ENCODE assay signal across 8 mouse cellular contexts in the genomic region with DNA sequence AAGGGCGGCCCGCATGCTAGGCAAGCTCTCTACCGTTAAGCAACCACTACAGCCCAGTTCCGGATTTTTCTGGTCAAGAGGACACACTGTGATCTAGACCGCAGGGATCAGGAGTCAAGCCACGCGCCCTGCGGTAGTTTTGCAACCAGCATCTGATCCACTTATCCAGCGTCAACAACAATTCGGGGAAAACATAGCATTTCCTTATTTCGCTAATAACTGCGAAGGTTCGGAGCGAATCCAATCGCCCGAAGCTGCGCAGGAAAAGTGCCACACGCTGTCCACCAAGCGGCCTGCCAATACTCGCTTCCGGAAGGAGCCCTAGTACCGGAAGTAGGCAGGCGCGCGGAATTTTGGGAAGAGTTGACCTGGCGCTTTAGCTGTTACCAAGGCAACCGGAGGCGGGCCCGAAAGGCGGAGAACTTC. TPM values are rescaled to one million over a fixed set of nuclear protein-coding genes. Genes with fewer than 3 reads are reported as not detected.
DNase-seq lines count a peak whose midpoint lies in the region; ATAC-seq and TF ChIP-seq lines count a peak whose summit lies in the region.

No protein-coding gene starts in this region.

- peak overlapping the region; percentile 55 for H3K4me3 ChIP-seq in hindbrain, embryonic 10.5 days
- peak overlapping the region; percentile 22 for H3K4me3 ChIP-seq in lung, postnatal 0 days (ENCODE audit: low read depth, low read length)

- H3K36me3 ChIP-seq in hindbrain, embryonic 10.5 days = no peaks in the 10 kb centered on the region
- no peaks in the 10 kb centered on the region for H3K36me3 ChIP-seq in lung, postnatal 0 days (ENCODE audit: insufficient read depth, low read length)

- no peaks in the 10 kb centered on the region for H3K9me3 ChIP-seq in hindbrain, embryonic 10.5 days
- H3K9me3 ChIP-seq in lung, postnatal 0 days (ENCODE audit: low read length) = no peaks in the 10 kb centered on the region

- 2% methylated on average over 30 of the region's 30 CpGs for WGBS in hindbrain, embryonic 10.5 days
- under 1% methylated on average over 30 of the region's 30 CpGs for WGBS in lung, postnatal 0 days

- 0 out of 2 replicates have a peak, but pooled peaks cover 5% of the 10 kb centered on the region for H3K27me3 ChIP-seq in hindbrain, embryonic 10.5 days (ENCODE audit: insufficient read depth, poor library complexity, severe bottlenecking)
- H3K27me3 ChIP-seq in lung, postnatal 0 days (replicated peaks; ENCODE audit: insufficient read depth, low read length) = no peaks in the 10 kb centered on the region

- H3K27ac ChIP-seq in hindbrain, embryonic 10.5 days = peak overlapping the region; percentile 88
- H3K27ac ChIP-seq in lung, postnatal 0 days (ENCODE audit: low read length) = peak overlapping the region; percentile 75

- peaks cover 7% of the 10 kb centered on the region for H3K4me1 ChIP-seq in hindbrain, embryonic 10.5 days (replicated peaks)
- peaks cover 4% of the 10 kb centered on the region; the same call in 1 of the 2 replicates for H3K4me1 ChIP-seq in lung, postnatal 0 days (ENCODE audit: insufficient read depth, low read depth, low read length)

- peak overlapping the region; percentile 45 for H3K4me2 ChIP-seq in lung, postnatal 0 days (replicated peaks; ENCODE audit: low read depth, low read length)

- peak; percentile 36; the same call in 1 of the 2 replicates for TF ChIP-seq CTCF in lung, postnatal 0 days (IDR thresholded peaks at IDR 0.05)

- peak; percentile 91 for ATAC-seq in frontal cortex, adult (ENCODE audit: low TSS enrichment)
- ATAC-seq in lung, postnatal 0 days = peak; percentile 91

- H3K9ac ChIP-seq in lung, postnatal 0 days (replicated peaks; ENCODE audit: low read depth) = no peak overlapping the region

- DNase-seq in MN1 (ENCODE audit: low spot score) = peak; percentile 100
- DNase-seq in cerebellum, adult 9-10 months = peak; percentile 90
- DNase-seq in hindbrain, embryonic 10.5 days (ENCODE audit: low spot score) = peak; percentile 96
- DNase-seq in layer of hippocampus, adult 9-11 months = peak; percentile 93
- DNase-seq in lung, postnatal 0 days (ENCODE audit: low spot score) = peak; percentile 98
- DNase-seq in ovary, postnatal 14 days (ENCODE audit: low spot score) = peak; percentile 88
- DNase-seq in thymus, postnatal 14 days = peak; percentile 91

- peak; percentile 70 for TF ChIP-seq EP300 in lung, postnatal 0 days (IDR thresholded peaks at IDR 0.05)

RNA-seq across cellular contexts. Expression of gene Atp23, which starts 4.5 kb away (rescaled TPM):
- polyA plus RNA-seq in hindbrain, embryonic 10.5 days (2016; fragmentation: Nextera tagmentation; extraction: Ambion mirVana) = 15.4 and 19.5 TPM in 2 replicates
- polyA plus RNA-seq in lung, postnatal 0 days (2015; fragmentation: Nextera tagmentation; extraction: Ambion mirVana) = 6.7 and 7.4 TPM in 2 replicates

Comparison
In these comparisons a context has a peak if more than half of its experiments do, and no peak if none do; other contexts are left out.
1. Peak in every context shown above with its lines: DNase-seq, ATAC-seq, H3K4me3 ChIP-seq and H3K27ac ChIP-seq.